Mouse (Mus musculus): Measurements from ENCODE around the gene Vamp8.

The Vamp8 gene

DNA sequence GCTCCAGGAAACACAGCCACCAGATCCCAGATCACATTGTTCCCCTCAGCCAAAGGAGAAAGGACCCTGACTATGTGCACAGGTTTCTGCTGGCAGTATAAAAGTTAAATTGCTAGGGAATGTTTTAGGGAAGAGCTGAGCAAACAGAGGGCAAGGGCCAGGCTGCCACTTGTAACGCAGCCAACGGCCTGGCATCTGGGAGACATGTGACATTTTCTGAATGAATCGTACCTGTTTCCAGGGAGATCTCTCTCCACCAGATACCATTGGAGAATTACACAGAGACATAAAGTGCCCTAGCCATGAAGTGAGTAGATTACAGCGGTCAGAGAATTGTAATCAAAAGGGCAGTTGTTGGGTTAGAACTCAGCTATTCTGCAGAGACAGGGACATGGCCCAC lies 17.3 kb downstream of the Vamp8 start:
- DNase-seq (ENCODE audit: low read depth, low spot score): no peak

GRCm38 (mm10) chr6:72371571-72371970 lies 18.9 kb downstream of the Vamp8 start:
- DNase-seq (ENCODE audit: low read depth, low spot score): no peak

DNA sequence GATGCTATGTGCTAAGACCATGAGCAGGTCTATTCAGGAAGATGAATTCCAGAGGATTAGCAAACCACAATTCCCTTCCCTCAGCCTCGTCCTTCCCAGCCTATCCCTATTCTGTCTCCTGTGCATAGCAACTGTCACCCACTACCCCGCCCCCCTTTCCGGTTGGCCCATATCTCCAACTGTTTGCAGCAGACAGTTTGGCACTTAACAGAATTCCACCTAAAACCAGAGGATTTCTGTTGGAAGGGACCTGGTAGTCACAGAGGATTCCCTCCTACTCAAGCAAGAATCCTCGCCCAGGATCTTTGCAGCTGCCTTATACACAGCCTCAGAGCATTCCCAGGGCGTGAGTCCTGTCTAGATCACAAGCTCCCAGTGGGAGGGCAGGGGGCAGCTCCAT lies 19.4 kb downstream of the Vamp8 start:
- DNase-seq (ENCODE audit: low read depth, low spot score): no peak

DNA sequence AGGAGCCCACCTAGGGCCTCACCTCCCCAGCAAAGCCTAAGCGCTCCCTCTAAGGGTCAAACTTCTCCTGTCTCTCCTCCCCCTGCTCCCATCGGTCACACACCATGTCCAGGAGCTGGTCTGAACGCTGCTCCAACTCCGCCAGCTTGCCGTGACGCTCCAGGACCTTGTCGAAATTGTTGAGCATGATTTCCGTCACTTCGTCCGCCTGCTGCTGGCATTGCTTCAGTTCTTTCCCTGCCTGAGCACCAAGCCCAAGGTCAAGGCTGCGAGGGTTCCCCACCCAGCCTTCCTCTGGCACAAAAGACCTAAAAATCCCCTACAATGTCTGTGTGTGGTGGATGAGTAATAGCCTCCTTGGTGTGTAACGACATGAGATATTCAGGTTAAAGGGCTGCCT lies 20.4 kb downstream of the Vamp8 start:
- no peak for DNase-seq (ENCODE audit: low read depth, low spot score)

DNA sequence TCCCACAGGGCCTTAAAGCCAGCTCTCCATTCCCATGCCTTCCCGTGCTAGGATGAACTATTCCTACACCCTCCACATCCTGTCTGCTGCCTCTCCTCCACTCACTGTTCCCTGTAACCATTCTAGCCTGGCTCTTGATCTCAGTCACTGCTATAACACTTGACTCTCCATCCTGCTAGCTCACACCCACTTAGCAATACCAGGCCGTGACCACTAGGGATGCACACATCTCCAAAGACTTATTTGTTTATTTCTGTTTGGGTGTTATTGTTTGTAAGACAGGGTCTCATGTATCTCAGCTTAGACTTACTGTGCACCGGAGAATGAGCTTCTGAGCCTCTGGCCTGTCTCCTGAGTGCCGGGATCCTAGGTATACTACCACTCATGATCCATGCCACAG lies 20.9 kb downstream of the Vamp8 start:
- no peak for DNase-seq (ENCODE audit: low read depth, low spot score)

GRCm38 (mm10) chr6:72367460-72367974 lies 23.0 kb downstream of the Vamp8 start:
- no peak for DNase-seq (ENCODE audit: low read depth, low spot score)

DNA sequence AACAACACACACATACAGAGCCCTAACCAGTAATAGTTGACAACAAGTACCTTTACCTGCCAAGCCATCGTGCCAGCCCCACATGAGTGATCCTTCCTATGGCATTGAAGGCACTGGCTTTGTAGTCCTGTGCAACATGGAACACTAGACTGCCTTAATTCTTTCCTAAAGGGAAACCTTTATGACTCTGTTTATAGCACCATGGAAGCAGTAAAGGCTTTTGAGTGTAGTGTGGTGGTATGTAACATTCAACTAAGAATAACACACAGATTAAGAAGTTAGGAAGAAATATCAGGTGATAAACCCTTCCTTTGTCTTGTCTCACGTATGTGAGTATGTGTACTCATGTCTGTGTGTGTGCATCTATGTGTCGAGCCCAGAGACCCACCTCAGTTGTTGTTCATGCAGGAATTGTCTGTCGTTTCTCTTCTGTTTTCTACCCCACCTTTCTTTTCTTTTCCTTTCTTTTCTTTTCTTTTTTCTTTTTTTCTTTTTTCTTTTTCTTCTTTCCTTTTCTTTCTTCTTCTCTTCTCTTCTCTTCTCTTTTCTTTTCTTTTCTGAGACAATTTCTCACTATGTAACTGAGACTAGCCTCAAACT lies 23.6 kb downstream of the Vamp8 start, which contains the start of gene Rnf181:
Gene Rnf181, minus strand, starts transcription at position 113 of the 600 bp plus-strand sequence.
- no peak for DNase-seq (ENCODE audit: low read depth, low spot score)

GRCm38 (mm10) chr6:72366304-72366703 lies 24.2 kb downstream of the Vamp8 start:
- no peak for DNase-seq (ENCODE audit: low read depth, low spot score)

- no peak for DNase-seq (ENCODE audit: low read depth, low spot score)
Measured at GRCm38 (mm10) chr6:72364985-72365384, 25.5 kb downstream of the Vamp8 start.

DNA sequence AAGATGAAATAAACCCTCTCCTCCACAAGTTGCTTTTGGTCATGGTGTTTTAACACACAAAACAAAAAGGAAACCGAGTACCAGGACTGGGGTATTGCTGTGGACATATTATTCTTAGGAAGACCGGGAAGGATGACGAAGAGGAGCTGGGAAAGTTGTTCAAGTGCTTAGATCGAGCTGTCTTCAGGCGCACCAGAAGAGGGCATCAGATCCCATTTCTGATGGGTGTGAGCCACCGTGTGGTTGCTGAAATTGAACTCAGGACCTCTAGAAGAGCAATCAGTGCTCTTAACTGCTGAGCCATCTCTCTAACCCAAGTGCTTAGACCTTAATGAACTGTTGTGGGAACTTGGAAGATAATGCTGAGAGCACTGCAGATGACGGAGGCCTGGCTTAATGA lies 26.5 kb downstream of the Vamp8 start:
- DNase-seq (ENCODE audit: low read depth, low spot score): no peak

GRCm38 (mm10) chr6:72362132-72363028 lies 28.1 kb downstream of the Vamp8 start:
- DNase-seq (ENCODE audit: low read depth, low spot score): peak; percentile 97

- DNase-seq (ENCODE audit: low read depth, low spot score): no peak
Measured at GRCm38 (mm10) chr6:72361121-72361551, 29.4 kb downstream of the Vamp8 start.

GRCm38 (mm10) chr6:72360599-72360935 lies 29.9 kb downstream of the Vamp8 start:
- no peak for DNase-seq (ENCODE audit: low read depth, low spot score)

GRCm38 (mm10) chr6:72359891-72360598 lies 30.5 kb downstream of the Vamp8 start:
- DNase-seq (ENCODE audit: low read depth, low spot score): no peak

GRCm38 (mm10) chr6:72359343-72359742 lies 31.2 kb downstream of the Vamp8 start:
- DNase-seq (ENCODE audit: low read depth, low spot score): no peak

DNA sequence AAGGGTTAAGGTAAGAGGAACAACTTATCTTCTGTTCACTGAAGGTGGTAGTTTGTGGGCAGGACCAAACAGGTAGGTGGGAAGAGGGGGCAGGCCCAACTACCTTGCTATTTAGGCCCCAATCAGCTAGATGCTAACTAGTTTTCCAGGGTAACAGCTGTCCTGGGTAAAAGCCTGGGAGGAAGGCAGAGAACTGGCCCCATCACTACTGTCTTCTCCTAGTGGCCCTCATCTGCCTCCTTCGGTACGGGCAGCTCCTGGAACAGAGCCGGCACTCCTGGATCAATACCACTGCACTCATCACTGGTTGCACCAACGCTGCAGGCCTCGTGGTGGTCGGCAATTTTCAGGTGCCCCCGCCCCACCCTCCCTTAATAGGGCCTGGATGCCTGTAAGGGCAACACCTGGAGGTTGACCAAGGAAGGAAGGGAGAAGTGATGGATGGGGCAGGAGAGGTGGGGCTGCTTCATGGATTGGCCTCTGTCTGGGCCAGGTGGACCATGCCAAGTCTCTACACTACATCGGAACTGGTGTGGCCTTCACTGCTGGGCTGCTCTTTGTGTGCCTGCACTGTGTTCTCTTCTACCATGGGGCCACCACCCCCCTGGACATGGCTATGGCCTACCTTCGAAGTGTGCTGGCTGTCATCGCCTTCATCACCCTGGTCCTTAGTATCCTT lies 32.3 kb downstream of the Vamp8 start:
- no peak for DNase-seq (ENCODE audit: low read depth, low spot score)

DNA sequence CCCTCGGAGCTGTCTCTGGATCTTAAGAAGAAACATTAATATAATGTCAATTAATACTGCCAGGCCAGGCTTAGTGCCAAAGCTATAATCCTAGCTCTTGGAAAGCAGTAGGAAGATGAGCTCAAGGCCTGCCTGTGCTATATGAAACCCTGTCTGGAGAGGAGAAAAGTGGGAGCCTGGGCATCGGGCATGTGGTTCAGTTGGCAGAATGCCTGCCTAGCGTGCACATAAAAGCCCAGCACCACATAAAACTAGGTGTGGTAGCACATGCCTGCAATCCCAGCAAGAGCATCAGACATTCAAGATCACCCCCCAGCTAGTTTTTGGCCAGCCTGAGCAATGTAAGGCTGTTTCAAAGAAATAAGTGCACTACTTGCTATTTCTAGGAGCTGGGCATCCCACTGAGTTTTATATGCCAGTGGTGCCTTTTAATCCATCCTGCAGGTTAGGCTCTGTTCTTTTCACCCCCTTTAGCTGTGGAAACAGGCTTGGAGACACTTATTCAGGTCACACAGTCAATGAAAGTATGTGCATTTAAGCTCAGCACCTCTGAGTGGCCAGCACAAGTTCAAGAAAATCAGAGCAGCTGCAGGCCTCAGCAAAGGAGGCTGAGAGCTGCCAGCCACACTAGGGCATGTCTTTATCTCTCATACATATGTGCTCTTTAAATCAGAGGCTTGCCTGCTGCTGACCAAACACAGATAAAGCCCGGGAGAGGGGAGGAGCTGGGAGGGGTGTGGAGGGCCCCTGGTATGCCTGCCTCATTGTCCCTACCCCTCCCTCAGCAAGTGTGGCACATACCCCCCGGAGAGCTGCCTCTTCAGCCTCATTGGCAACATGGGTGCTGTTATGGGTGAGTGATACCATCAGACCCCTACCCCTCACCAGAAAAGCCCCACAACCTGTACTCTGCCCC lies 33.1 kb downstream of the Vamp8 start:
- no peak for DNase-seq (ENCODE audit: low read depth, low spot score)

DNA sequence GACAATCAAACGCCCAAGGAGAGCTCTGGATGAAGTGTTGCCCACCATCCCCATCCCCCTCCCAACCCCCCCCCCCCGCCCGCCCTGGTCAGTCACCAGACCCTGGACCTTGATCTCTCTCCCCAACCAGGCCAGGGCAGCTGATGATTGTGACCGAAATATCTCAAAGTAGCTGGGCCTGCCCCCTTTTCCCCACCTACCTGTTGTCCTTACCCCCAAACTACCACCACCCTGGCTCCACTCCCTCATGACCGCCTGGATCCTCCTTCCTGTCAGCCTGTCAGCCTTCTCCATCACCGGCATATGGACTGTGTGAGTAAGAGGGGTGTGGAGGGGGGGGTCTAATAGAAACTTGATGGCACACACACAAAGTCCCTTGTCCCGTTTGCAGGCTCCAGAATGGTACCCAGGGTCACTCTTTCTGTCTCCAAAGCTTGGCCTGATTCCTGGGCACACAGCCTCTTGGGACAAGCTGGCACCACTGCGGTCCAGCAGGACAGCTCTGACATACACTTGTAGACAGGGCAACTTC lies 34.4 kb downstream of the Vamp8 start:
- DNase-seq (ENCODE audit: low read depth, low spot score): no peak

DNA sequence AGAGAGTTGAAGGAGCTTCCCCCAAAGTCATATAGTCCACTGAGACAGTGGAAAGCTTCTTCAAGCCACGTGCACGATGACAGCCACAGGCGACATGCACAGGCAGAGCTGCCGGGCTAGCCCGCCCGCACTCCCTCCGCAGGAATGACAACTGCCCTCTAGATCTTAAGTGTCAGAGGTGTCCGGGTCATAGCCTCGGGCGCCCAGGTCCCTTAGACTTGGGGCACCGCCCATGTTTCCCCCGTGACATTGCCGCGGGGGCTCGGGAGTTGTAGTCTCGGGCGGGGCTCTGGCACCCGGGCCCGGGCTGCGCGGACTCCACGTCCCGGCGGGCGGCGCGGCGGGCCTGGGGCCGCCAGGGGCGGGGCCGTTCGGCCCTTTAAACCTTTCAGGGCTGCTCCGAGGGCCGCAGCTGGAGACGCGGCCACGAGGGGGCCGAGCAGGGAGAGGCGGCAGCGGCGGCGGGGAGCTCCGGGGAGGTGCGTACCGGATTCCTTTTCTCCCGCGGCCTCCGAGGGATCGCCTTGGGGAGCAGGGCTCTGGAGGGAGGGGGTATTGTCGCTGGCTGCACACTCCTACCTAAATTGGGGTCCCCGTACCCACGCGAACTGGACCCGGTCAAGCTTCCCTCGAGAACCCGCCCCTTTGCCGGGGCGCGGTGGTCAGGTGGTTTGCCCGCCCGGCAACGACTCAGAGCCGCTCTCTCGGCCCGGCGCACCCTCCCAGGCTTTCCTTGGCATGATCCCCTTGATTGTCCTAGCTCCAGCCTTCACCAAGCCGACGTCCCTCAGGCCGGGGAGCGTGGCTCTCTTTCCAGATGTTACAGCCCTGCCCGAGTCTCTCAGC lies 35.2 kb downstream of the Vamp8 start, which contains the start of gene Tmem150a:
Gene Tmem150a, plus strand, starts transcription at position 382 of the 846 bp plus-strand sequence.
- DNase-seq (ENCODE audit: low read depth, low spot score): peak; percentile 51

All from CD4-positive, CD25-positive, alpha-beta regulatory T cell, adult 2 months (primary cell).